Mouse (Mus musculus): Measurements from ENCODE around the gene Pard3.

GRCm38 (mm10) chr8:127501756-127502155 lies 438.1 kb downstream of the Pard3 start:
- no peak for TF ChIP-seq EP300 (IDR thresholded peaks at IDR 0.05; ENCODE audit: low read depth)
- no peak for TF ChIP-seq CTCF (IDR thresholded peaks at IDR 0.05; ENCODE audit: low read depth)
